Mouse (Mus musculus) hindbrain, postnatal 0 days (tissue): Measurements from ENCODE around the gene Fbxo21. TPM values are rescaled to one million over a fixed set of nuclear protein-coding genes. Genes with fewer than 3 reads are reported as not detected.
A peak's percentile ranks its signal among the peaks of the same experiment; 100 is the strongest.

ENCODE experiments used
- ATAC-seq: fragments of 200-750 bp; cut with Nextera tagmentation; 2 replicates; pipeline ENCODE4 v1.8.0; 2017; ENCODE audit warnings: mild to moderate bottlenecking, moderate TSS enrichment, moderate library complexity
- DNase-seq: peaks from one replicate; pipeline ENCODE4 v3.0.0-alpha.2; 2015; ENCODE audit warnings: low spot score
- H3K27ac ChIP-seq: fragments of 300-500 bp; sonication (generic); 2 replicates; pipeline ENCODE4 v1.5.1; 2014; ENCODE audit warnings: mild to moderate bottlenecking
- H3K27me3 ChIP-seq: fragments of 300-500 bp; sonication (generic); 2 replicates; pipeline ENCODE4 v1.6.1; 2014; ENCODE audit warnings: low read length, mixed read lengths; ENCODE audit not compliant: insufficient read depth
- H3K36me3 ChIP-seq: fragments of 300-500 bp; sonication (generic); 2 replicates; pipeline ENCODE4 v1.6.1; 2014; ENCODE audit warnings: low read length, mixed read lengths; ENCODE audit not compliant: insufficient read depth
- H3K4me1 ChIP-seq: fragments of 300-500 bp; sonication (generic); 2 replicates; pipeline ENCODE4 v1.6.1; 2014; ENCODE audit warnings: antibody characterized with exemption, low read length, mixed read lengths; ENCODE audit not compliant: insufficient read depth
- H3K4me2 ChIP-seq: fragments of 300-500 bp; sonication (generic); 2 replicates; pipeline ENCODE4 v1.6.1; 2014; ENCODE audit warnings: low read depth, mild to moderate bottlenecking, low read length, moderate library complexity, mixed read lengths
- H3K4me3 ChIP-seq: fragments of 300-500 bp; sonication (generic); 2 replicates; pipeline ENCODE4 v1.5.1; 2014; ENCODE audit warnings: low read length
- H3K9ac ChIP-seq: fragments of 300-500 bp; sonication (generic); replicated peaks from 2 replicates; pipeline ENCODE4 v1.6.1; 2014; ENCODE audit warnings: mild to moderate bottlenecking, low read length, moderate library complexity, mixed read lengths
- H3K9me3 ChIP-seq: fragments of 300-500 bp; sonication (generic); 2 replicates; pipeline ENCODE4 v1.6.1; 2016; ENCODE audit warnings: low read length, mixed read lengths
- CTCF ChIP-seq: IDR thresholded peaks from 2 replicates; pipeline ENCODE4 v1.5.1; 2016; ENCODE audit warnings: antibody characterized with exemption, control low read depth, low read depth
- WGBS: fragments of 180-500 bp; shearing (Covaris S2); extraction: QIAGEN DNeasy Blood & Tissue Kit; methylation state at CpG from one replicate; pipeline ENCODE4 v1.1.7; 2014; 5-methylcytosine and 5-hydroxymethylcytosine counted together
- polyA plus RNA-seq: library from polyadenylated mRNA; unstranded; fragments of >200 nt; fragmentation: Nextera tagmentation; extraction: Ambion mirVana; gene quantifications from 2 replicates; pipeline ENCODE4 v1.2.1, GENCODE M21; 2015
- total RNA-seq: library from RNA; depleted of rRNA; stranded (reverse); fragments of >200 nt; gene quantifications from 2 replicates; pipeline ENCODE4 v1.2.3, GENCODE M21; 2014; rRNA removed

Fbxo21 gene
- total and polyA plus RNA-seq, 2 experiments from 2014 or later: 134 to 198 TPM

- ATAC-seq (no peak), DNase-seq (peak; percentile 39)
- WGBS: 39% methylated on average over 8 of the region's 8 CpGs
- H3K4me1 ChIP-seq: peaks cover 2% of the 10 kb centered on the region
- no peaks in the 10 kb centered on the region for H3K36me3 ChIP-seq
- H3K9ac ChIP-seq: no peak overlapping the region
- no peak overlapping the region for H3K27ac ChIP-seq
- no peaks in the 10 kb centered on the region for H3K9me3 ChIP-seq
- no peak overlapping the region for H3K4me2 ChIP-seq
- no peaks in the 10 kb centered on the region for H3K27me3 ChIP-seq
- TF ChIP-seq CTCF: no peak
- no peak overlapping the region for H3K4me3 ChIP-seq
Measured at GRCm38 (mm10) chr5:118057508-118058111, 81.1 kb downstream of the Fbxo21 start.

GRCm38 (mm10) chr5:118058858-118059257 is 82.3 kb downstream of the Fbxo21 start:
- no peak overlapping the region for H3K4me3 ChIP-seq
- no peak overlapping the region for H3K27ac ChIP-seq
- H3K9ac ChIP-seq: no peak overlapping the region
- DNase-seq: no peak
- no peak for TF ChIP-seq CTCF
- no peaks in the 10 kb centered on the region for H3K9me3 ChIP-seq
- H3K4me2 ChIP-seq: no peak overlapping the region
- no peak for ATAC-seq
- H3K27me3 ChIP-seq: no peaks in the 10 kb centered on the region
- WGBS: 88% methylated on average over 10 of the region's 10 CpGs
- no peaks in the 10 kb centered on the region for H3K36me3 ChIP-seq
- peaks cover 12% of the 10 kb centered on the region for H3K4me1 ChIP-seq

DNA sequence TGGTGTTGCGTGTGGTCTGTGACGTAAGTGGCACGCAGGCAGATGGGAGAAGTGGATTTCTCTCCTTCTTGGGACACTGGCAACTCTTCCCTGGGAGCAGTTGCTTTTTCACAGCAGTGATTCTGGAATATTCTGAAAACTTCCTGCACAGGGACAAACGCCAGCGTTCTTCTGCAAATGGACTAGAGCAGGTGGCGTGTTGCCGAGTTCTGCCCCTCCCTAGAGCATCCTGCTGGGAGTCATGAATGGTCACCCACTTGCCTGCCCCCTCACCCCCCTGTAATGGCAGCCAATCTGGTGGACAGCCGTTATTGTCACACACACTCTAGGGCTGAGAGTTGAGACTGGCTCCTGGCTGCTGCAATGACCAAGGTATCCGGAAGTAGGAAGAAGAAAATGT is 83.1 kb downstream of the Fbxo21 start:
- no peak for TF ChIP-seq CTCF
- WGBS: 60% methylated on average over 9 of the region's 9 CpGs
- H3K4me1 ChIP-seq: peaks cover 20% of the 10 kb centered on the region
- no peaks in the 10 kb centered on the region for H3K36me3 ChIP-seq
- no peak for ATAC-seq
- no peaks in the 10 kb centered on the region for H3K27me3 ChIP-seq
- H3K9me3 ChIP-seq: no peaks in the 10 kb centered on the region
- H3K27ac ChIP-seq: no peak overlapping the region
- no peak overlapping the region for H3K4me3 ChIP-seq
- H3K4me2 ChIP-seq: no peak overlapping the region
- no peak overlapping the region for H3K9ac ChIP-seq
- no peak for DNase-seq

Other genes starting within 250 kb of the Fbxo21 start
- 10.7 and 16.9 TPM in 2 replicates for gene Nos1, start 195.7 kb upstream of the Fbxo21 start, total RNA-seq
- gene Nos1, start 195.7 kb upstream of the Fbxo21 start, polyA plus RNA-seq: 2.5 and 3.1 TPM in 2 replicates
- gene Tesc, start 51.0 kb downstream of the Fbxo21 start, total RNA-seq: 1.4 and 3.8 TPM in 2 replicates
- 6.9 and 7.5 TPM in 2 replicates for gene Tesc, start 51.0 kb downstream of the Fbxo21 start, polyA plus RNA-seq
- 57.5 and 58.0 TPM in 2 replicates for gene Fbxw8, start 178.7 kb downstream of the Fbxo21 start, total RNA-seq
- 18.0 and 18.2 TPM in 2 replicates for gene Fbxw8, start 178.7 kb downstream of the Fbxo21 start, polyA plus RNA-seq
- 14.0 TPM in 2 replicates for gene Hrk, start 187.9 kb downstream of the Fbxo21 start, total RNA-seq
- gene Hrk, start 187.9 kb downstream of the Fbxo21 start, polyA plus RNA-seq: 4.3 and 4.6 TPM in 2 replicates